Mouse (Mus musculus) gastrocnemius, postnatal 10 days (tissue): ENCODE measurements around the gene Marcks. TPM values are rescaled to one million over a fixed set of nuclear protein-coding genes. Genes with fewer than 3 reads are reported as not detected.

Experiments
- total RNA-seq, 2 experiments: library from RNA; stranded (reverse); gene quantifications; 2 replicates each; pipeline ENCODE4 v1.2.3; 2021

The Marcks gene
- total RNA-seq, 2 experiments from 2014 or later, result 156 to 179 TPM

Other genes starting within 250 kb of the Marcks start
- gene Hdac2, start 164.4 kb downstream of the Marcks start, total RNA-seq, result 100 to 1,000 TPM; 102 to 106 TPM